Mouse (Mus musculus) limb, embryonic 14.5 days (tissue): ENCODE results near the gene Dnajc10. TPM values are rescaled to one million over a fixed set of nuclear protein-coding genes. Genes with fewer than 3 reads are reported as not detected.

ENCODE experiments used
- ATAC-seq: fragments of 200-750 bp; cut with Nextera tagmentation; 2 replicates; pipeline ENCODE4 v1.8.0; 2017; ENCODE audit warnings: low read depth, moderate number of reproducible peaks, moderate TSS enrichment; ENCODE audit not compliant: low FRiP score
- DNase-seq: peaks from one replicate; pipeline ENCODE4 v3.0.0-alpha.2; 2015; ENCODE audit warnings: low spot score
- H3K27ac ChIP-seq: fragments of 300-500 bp; sonication (generic); replicated peaks from 2 replicates; pipeline ENCODE4 v1.5.1; 2014; ENCODE audit warnings: low read depth, mild to moderate bottlenecking, low read length, moderate library complexity, mixed read lengths
- H3K27me3 ChIP-seq: fragments of 300-500 bp; sonication (generic); 2 replicates; pipeline ENCODE4 v1.6.1; 2014; ENCODE audit warnings: low read length, mixed read lengths; ENCODE audit not compliant: control insufficient read depth, insufficient read depth
- H3K36me3 ChIP-seq: fragments of 300-500 bp; sonication (generic); 2 replicates; pipeline ENCODE4 v1.6.1; 2014; ENCODE audit warnings: mild to moderate bottlenecking, low read length, moderate library complexity, mixed read lengths; ENCODE audit not compliant: control insufficient read depth, insufficient read depth
- H3K4me1 ChIP-seq: fragments of 300-500 bp; sonication (generic); 2 replicates; pipeline ENCODE4 v1.6.1; 2014; ENCODE audit warnings: antibody characterized with exemption, low read length, mixed read lengths; ENCODE audit not compliant: control insufficient read depth, insufficient read depth
- H3K4me2 ChIP-seq: fragments of 300-500 bp; sonication (generic); replicated peaks from 2 replicates; pipeline ENCODE4 v1.6.1; 2014; ENCODE audit warnings: low read depth, mild to moderate bottlenecking, low read length, moderate library complexity; ENCODE audit not compliant: severe bottlenecking
- H3K4me3 ChIP-seq: fragments of 300-500 bp; sonication (generic); replicated peaks from 2 replicates; pipeline ENCODE4 v1.5.1; 2014; ENCODE audit warnings: low read length
- H3K9ac ChIP-seq: fragments of 300-500 bp; sonication (generic); 2 replicates; pipeline ENCODE4 v1.6.1; 2014; ENCODE audit warnings: mild to moderate bottlenecking, low read depth, low read length, moderate library complexity; ENCODE audit not compliant: severe bottlenecking
- H3K9me3 ChIP-seq: fragments of 300-500 bp; sonication (generic); 2 replicates; pipeline ENCODE4 v1.6.1; 2016; ENCODE audit warnings: low read length; ENCODE audit not compliant: control insufficient read depth
- POLR2A ChIP-seq: fragments of 200-500 bp; IDR thresholded peaks from 2 replicates; pipeline ENCODE4 v1.8.0; 2012; ENCODE audit warnings: inconsistent platforms, mild to moderate bottlenecking, moderate library complexity, borderline replicate concordance; ENCODE audit not compliant: insufficient read depth, insufficient read length; ENCODE audit errors: extremely low read depth
- WGBS: fragments of 180-500 bp; shearing (Covaris S2); extraction: QIAGEN DNeasy Blood & Tissue Kit; methylation state at CpG from one replicate; pipeline ENCODE4 v1.1.7; 2014; 5-methylcytosine and 5-hydroxymethylcytosine counted together
- polyA plus RNA-seq, 2 experiments: library from polyadenylated mRNA; depleted of rRNA in 1 of 2; stranded (reverse) in 1 of 2; unstranded in 1 of 2; fragments of >200 nt; fragmentation: Nextera tagmentation in 1 of 2; extraction: Ambion mirVana in 1 of 2; gene quantifications; 2 replicates each; pipeline versions ENCODE4 v1.2.1 to v1.2.3; 2012 to 2014

The Dnajc10 gene
- polyA plus RNA-seq, 2 experiments, result 58.1 to 78.5 TPM

GRCm38 (mm10) chr2:80340537-80340936 is 25.3 kb downstream of the Dnajc10 start:
- ATAC-seq, result no peak
- Histone ChIP-seq H3K9me3 (no peaks in the 10 kb centered on the region), H3K27me3 (no peaks in the 10 kb centered on the region), H3K4me3 (no peak overlapping the region), H3K36me3 (peaks cover 80% of the 10 kb centered on the region), H3K4me1 (no peaks in the 10 kb centered on the region), H3K4me2 (no peak overlapping the region), H3K9ac (no peak overlapping the region), H3K27ac (no peak overlapping the region)
- no peak for TF ChIP-seq POLR2A
- WGBS, result 95% methylated on average over 9 of the region's 9 CpGs
- no peak for DNase-seq

- DNase-seq (no peak), ATAC-seq (no peak)
- Histone ChIP-seq H3K27ac (no peak overlapping the region), H3K4me2 (no peak overlapping the region), H3K27me3 (no peaks in the 10 kb centered on the region), H3K4me3 (no peak overlapping the region), H3K36me3 (peaks cover 36% of the 10 kb centered on the region), H3K9ac (no peak overlapping the region), H3K9me3 (no peaks in the 10 kb centered on the region), H3K4me1 (no peaks in the 10 kb centered on the region)
- 48% methylated on average over 4 of the region's 4 CpGs for WGBS
- TF ChIP-seq POLR2A, result no peak
These were observed 39.3 kb downstream of the Dnajc10 start for GRCm38 (mm10) chr2:80354531-80354930.

- Histone ChIP-seq H3K9ac (no peak overlapping the region), H3K4me3 (no peak overlapping the region), H3K4me2 (no peak overlapping the region), H3K9me3 (no peaks in the 10 kb centered on the region), H3K36me3 (peaks cover 25% of the 10 kb centered on the region), H3K4me1 (no peaks in the 10 kb centered on the region), H3K27ac (no peak overlapping the region), H3K27me3 (no peaks in the 10 kb centered on the region)
- TF ChIP-seq POLR2A, result no peak
- WGBS, result 39% methylated on average over 8 of the region's 8 CpGs
- peak; percentile 80; the same call in 1 of the 2 replicates for ATAC-seq
- peak; percentile 63 for DNase-seq
These were observed 41.5 kb downstream of the Dnajc10 start for GRCm38 (mm10) chr2:80356656-80357231.

- no peaks in the 10 kb centered on the region for H3K9me3 ChIP-seq
- H3K4me1 ChIP-seq, result 0 out of 2 replicates have a peak, but pooled peaks cover 4% of the 10 kb centered on the region
- peak; percentile 23 for DNase-seq
- H3K9ac ChIP-seq, result no peak overlapping the region
- TF ChIP-seq POLR2A, result no peak
- H3K4me3 ChIP-seq, result no peak overlapping the region
- no peak overlapping the region for H3K4me2 ChIP-seq
- H3K27ac ChIP-seq, result no peak overlapping the region
- no peaks in the 10 kb centered on the region for H3K36me3 ChIP-seq
- H3K27me3 ChIP-seq, result no peaks in the 10 kb centered on the region
- peak; percentile 62 for ATAC-seq
- WGBS, result 40% methylated on average over 8 of the region's 8 CpGs
These were observed 56.2 kb downstream of the Dnajc10 start for GRCm38 (mm10) chr2:80371458-80371857.

- no peaks in the 10 kb centered on the region for H3K27me3 ChIP-seq
- H3K27ac ChIP-seq, result no peak overlapping the region
- H3K9me3 ChIP-seq, result no peaks in the 10 kb centered on the region
- no peak overlapping the region for H3K4me2 ChIP-seq
- no peak for TF ChIP-seq POLR2A
- H3K4me1 ChIP-seq, result 0 out of 2 replicates have a peak, but pooled peaks cover 4% of the 10 kb centered on the region
- no peak overlapping the region for H3K9ac ChIP-seq
- no peaks in the 10 kb centered on the region for H3K36me3 ChIP-seq
- DNase-seq (no peak), ATAC-seq (no peak)
- no peak overlapping the region for H3K4me3 ChIP-seq
These were observed 59.6 kb downstream of the Dnajc10 start for GRCm38 (mm10) chr2:80374892-80375291.
